Mouse (Mus musculus) embryonic fibroblast, embryonic 13.5 days (primary cell): Measurements from ENCODE around the gene Mas1.

Experiments used
- CTCF ChIP-seq: IDR thresholded peaks from 2 replicates; pipeline ENCODE4 v1.5.1; 2011; ENCODE audit warnings: mild to moderate bottlenecking, control low read depth, low read length, moderate library complexity, borderline replicate concordance; ENCODE audit not compliant: insufficient read depth
- POLR2A ChIP-seq: IDR thresholded peaks from 2 replicates; pipeline ENCODE4 v1.6.1; 2011; ENCODE audit warnings: low read depth, mild to moderate bottlenecking, control low read depth, low read length, moderate library complexity

- TF ChIP-seq CTCF (no peak), POLR2A (no peak)
Measured at GRCm38 (mm10) chr17:12832657-12833056, 35.3 kb downstream of the Mas1 start.
